Mouse (Mus musculus) small intestine, adult 2 months (tissue): Measurements from ENCODE around the gene Fscn1. TPM values are rescaled to one million over a fixed set of nuclear protein-coding genes. Genes with fewer than 3 reads are reported as not detected.

Experiments used
- H3K27ac ChIP-seq: fragments of 200-500 bp; 2 replicates; pipeline ENCODE4 v1.5.1; 2012; ENCODE audit warnings: low read depth, low read length, control low read depth, inconsistent platforms; ENCODE audit not compliant: insufficient read depth
- H3K27me3 ChIP-seq: fragments of 200-500 bp; 2 replicates; pipeline ENCODE4 v1.6.1; 2012; ENCODE audit warnings: mild to moderate bottlenecking, moderate library complexity, low read length, inconsistent platforms; ENCODE audit not compliant: control insufficient read depth, insufficient read depth
- H3K36me3 ChIP-seq: fragments of 200-500 bp; 2 replicates; pipeline ENCODE4 v1.6.1; 2012; ENCODE audit warnings: mild to moderate bottlenecking, low read length, control low read depth, inconsistent platforms; ENCODE audit not compliant: control insufficient read depth, insufficient read depth
- H3K4me1 ChIP-seq: fragments of 200-500 bp; 2 replicates; pipeline ENCODE4 v1.6.1; 2012; ENCODE audit warnings: low read length, inconsistent platforms, mixed read lengths; ENCODE audit not compliant: control insufficient read depth, insufficient read depth, insufficient read length
- H3K4me3 ChIP-seq: fragments of 200-500 bp; 2 replicates; pipeline ENCODE4 v1.5.1; 2012; ENCODE audit warnings: low read depth, mild to moderate bottlenecking, control low read depth, inconsistent platforms, low read length, moderate library complexity
- CTCF ChIP-seq: fragments of 200-500 bp; IDR thresholded peaks from 2 replicates; pipeline ENCODE4 v1.5.1; 2012; ENCODE audit warnings: low read depth, mild to moderate bottlenecking, control low read depth, inconsistent platforms, low read length, moderate library complexity, mixed read lengths; ENCODE audit not compliant: insufficient replicate concordance, insufficient read length; ENCODE audit errors: extremely low read depth
- POLR2A ChIP-seq: fragments of 200-500 bp; IDR thresholded peaks from 2 replicates; pipeline ENCODE4 v1.6.1; 2012; ENCODE audit warnings: low read depth, mild to moderate bottlenecking, control low read depth, inconsistent platforms, low read length, moderate library complexity
- WGBS: fragments of 180-500 bp; shearing (Covaris S2); methylation state at CpG from one replicate; pipeline ENCODE4 v1.1.7; 2018; 5-methylcytosine and 5-hydroxymethylcytosine counted together
- polyA plus RNA-seq: library from polyadenylated mRNA; depleted of rRNA; stranded (reverse); fragments of >200 nt; gene quantifications from 2 replicates; pipeline ENCODE4 v1.2.3, GENCODE M21; 2012

The Fscn1 gene
- polyA plus RNA-seq, 1 experiment, result 15.0 TPM

DNA sequence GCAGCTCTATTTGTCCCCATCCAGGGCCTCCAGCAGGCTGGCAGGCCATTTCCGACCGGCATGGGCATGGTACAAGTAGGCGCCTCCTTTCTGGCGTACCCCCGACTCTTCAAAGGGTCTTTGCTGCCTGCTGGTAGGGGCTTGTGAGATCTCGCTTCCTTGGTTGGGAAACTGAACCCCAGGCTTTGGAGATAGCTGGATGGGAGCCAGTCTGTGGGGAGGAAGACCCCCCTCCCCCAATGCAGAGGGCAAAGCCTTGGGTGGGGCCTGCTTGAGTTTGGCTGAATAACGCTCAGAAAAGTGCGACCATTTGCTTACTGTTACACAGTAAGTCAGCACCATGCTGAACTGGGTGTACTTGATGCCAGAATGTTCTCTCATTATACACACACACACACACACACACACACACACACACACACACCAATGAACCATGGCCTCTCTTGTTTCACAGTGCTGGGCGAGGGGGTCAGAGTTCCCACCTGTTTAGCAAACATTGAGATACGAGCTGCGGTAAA, 2.4 kb downstream of the Fscn1 start:
- TF ChIP-seq POLR2A, result no peak
- TF ChIP-seq CTCF, result no peak
- Histone ChIP-seq H3K4me1 (peaks cover 13% of the 10 kb centered on the region), H3K4me3 (peak overlapping the region; percentile 60), H3K27ac (peak overlapping the region; percentile 4; the same call in 1 of the 2 replicates), H3K27me3 (peaks cover 37% of the 10 kb centered on the region), H3K36me3 (no peaks in the 10 kb centered on the region)
- 16% methylated on average over 11 of the region's 11 CpGs for WGBS

DNA sequence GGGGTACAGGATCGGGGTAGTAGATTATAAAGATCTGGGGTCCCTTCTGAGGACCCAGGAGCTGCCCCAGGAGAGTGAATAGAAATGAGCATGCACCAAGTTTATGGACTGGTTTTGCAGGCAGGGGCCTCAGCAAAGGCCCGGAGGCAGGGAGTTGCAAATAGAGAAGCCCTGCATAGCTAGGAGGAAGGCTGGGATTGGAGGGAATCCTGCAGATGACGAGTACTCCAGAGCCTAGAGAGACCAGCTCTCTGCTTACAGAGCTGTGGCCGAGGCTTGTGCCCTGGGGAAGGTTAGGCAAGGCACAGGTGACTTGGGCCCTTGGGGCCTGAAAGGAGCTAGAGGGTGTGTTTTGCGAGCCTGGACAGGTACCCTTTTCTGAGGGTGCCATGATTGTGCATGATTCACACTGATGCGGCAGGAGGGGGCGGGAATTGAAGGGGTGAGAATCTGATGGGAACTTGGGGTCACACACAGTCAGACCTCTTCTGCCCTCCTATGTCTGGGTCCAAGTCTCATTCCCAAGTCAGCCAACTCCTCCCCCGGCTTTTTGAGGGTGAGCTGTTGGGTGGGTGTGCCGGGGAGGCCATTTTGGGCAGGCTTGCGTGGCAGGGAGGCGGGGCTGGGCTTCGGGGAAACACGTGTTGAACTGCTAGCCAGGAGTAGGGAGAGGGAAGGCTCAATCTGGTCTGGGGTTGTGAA, 3.0 kb downstream of the Fscn1 start:
- H3K36me3 ChIP-seq, result no peaks in the 10 kb centered on the region
- peaks cover 13% of the 10 kb centered on the region for H3K4me1 ChIP-seq
- peaks cover 37% of the 10 kb centered on the region for H3K27me3 ChIP-seq
- TF ChIP-seq POLR2A, result no peak
- TF ChIP-seq CTCF, result no peak
- no peak overlapping the region for H3K27ac ChIP-seq
- WGBS, result 15% methylated on average over 13 of the region's 13 CpGs
- H3K4me3 ChIP-seq, result peak overlapping the region; percentile 39

DNA sequence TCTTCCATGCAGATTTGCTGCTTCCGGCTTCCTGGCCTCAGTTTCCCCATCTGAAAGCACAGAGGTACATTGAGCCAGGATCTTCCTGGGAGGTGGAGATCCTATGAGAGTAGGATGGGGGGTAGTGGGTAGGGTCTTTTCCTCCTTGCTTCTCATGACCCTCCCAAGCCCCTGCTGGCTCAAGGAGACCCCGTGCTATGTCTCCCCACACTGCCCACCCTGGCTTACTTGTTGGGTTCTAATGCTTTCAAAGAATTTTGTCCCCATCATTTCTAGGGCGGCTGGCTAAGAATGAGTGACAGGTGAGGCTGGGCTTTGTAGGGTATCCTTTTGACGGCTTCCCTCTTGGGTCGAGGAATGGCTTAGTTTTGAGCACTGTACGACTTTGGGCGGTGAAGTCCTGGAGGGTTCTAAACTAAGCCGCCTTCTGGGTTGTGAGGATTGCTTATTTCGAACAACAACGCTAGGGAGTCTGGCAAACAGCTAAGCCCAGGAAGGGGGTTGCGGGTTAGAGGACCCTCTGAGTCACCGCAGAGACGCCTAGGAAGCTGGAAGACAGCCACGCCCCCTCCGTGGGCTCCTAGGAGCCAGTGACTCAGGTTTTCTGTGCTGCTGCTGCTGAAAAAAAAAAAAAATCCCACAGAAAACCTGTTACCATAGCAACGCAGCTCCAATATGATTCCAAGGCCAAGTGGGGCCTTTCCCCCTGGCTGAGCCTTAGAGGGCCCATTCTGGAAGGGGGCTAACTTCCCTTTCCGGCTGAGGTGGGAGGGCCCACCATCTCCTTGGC, 3.8 kb downstream of the Fscn1 start:
- H3K36me3 ChIP-seq, result no peaks in the 10 kb centered on the region
- H3K4me3 ChIP-seq, result no peak overlapping the region; the same call in 1 of the 2 replicates
- peaks cover 13% of the 10 kb centered on the region for H3K4me1 ChIP-seq
- H3K27me3 ChIP-seq, result peaks cover 37% of the 10 kb centered on the region
- TF ChIP-seq POLR2A, result no peak
- no peak for TF ChIP-seq CTCF
- H3K27ac ChIP-seq, result no peak overlapping the region
- 41% methylated on average over 17 of the region's 17 CpGs for WGBS

DNA sequence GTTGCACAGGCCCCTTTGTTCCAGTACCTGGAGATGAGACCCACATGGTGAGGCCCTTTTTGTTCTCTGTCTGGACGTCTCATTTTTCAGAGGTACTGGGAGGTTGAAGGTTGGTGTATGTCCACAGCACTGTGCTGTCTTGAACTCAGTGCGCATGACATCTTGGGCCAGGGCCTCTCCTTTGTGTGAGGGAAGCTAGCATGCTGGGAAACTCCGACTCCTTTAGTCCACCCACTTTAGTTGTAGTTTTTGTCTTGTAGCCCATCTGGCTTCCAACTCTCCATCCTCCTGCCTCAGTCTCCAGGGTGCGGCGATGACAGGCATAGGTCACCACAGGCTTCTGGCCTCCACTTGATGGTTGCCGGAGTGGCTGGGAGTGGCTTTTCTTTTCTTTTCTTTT, 4.5 kb downstream of the Fscn1 start:
- 84% methylated on average over 6 of the region's 6 CpGs for WGBS

DNA sequence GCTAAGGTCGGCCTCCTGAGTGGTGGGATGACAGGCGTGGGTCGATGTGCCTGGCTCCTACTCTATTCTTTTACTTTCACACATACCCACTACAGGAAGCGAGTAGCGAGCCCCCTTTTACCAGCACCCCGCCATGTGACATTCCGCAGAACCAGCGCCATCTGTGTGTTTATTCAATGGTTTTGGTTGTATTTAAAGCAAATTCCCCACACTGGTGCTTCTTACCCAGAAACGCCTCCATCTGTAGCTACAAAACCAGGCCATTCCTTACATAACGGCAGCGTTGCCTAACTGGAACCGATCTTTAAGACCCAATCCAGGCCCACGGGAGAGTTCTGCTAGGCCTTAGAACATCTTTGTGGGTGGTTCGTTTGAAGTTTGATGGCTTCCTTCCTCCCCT, 8.3 kb downstream of the Fscn1 start:
- no peak overlapping the region for H3K27ac ChIP-seq
- no peaks in the 10 kb centered on the region for H3K27me3 ChIP-seq
- WGBS, result 88% methylated on average over 14 of the region's 14 CpGs
- no peak overlapping the region for H3K4me3 ChIP-seq
- TF ChIP-seq CTCF (no peak), POLR2A (no peak)
- no peaks in the 10 kb centered on the region for H3K4me1 ChIP-seq
- no peaks in the 10 kb centered on the region for H3K36me3 ChIP-seq

More for the DNA sequence above, 4.5 kb downstream of the Fscn1 start:
- Histone ChIP-seq H3K27ac (no peak overlapping the region), H3K4me3 (no peak overlapping the region), H3K27me3 (peaks cover 36% of the 10 kb centered on the region), H3K36me3 (no peaks in the 10 kb centered on the region), H3K4me1 (peaks cover 13% of the 10 kb centered on the region)
- TF ChIP-seq CTCF, result no peak
- no peak for TF ChIP-seq POLR2A

DNA sequence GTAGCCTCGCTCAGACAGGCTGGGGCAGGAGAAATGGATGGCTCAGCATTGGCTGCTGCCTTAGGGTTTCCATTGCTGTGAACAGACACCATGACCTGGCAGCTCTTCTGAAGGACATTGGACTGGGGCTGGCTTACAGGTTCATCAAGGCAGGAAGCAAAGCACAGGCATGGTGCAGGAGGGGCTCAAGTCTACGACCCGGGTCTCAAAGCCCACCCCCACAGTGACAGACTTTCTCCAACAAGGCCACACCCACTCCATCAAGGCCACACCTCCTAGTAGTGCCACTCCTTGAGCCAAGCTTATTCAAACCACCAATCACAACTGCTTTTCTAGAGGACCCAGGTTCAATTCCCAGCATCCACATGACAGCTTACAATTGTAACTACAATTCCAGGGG, 13.8 kb downstream of the Fscn1 start:
- TF ChIP-seq CTCF, result no peak
- no peak for TF ChIP-seq POLR2A
- 43% methylated on average over 3 of the region's 3 CpGs for WGBS
- no peaks in the 10 kb centered on the region for H3K27me3 ChIP-seq

DNA sequence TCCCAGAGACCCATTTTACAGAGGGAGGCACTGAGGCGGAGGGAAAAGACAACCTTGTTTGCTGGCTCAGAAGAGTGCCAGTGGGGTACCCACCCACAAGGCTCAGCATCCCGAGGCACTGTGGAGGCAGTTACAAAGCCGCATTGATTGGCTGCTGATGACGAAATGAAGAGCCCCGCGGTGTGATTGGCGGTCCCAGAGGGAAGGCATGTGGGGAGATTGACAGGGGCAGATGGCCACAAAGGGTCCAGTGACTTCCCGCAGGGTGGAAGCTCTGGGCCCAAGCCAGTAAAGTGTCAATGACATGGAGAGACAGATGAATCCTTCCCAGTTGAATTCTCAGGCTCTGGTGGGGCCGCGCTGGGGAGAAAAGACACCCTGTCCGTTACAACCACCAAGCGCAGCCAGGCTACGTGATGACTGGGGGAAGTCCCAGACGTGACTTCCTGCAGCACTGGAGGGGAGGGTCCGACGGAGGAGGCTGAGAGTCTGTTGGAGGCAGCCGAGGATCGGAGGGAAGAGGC, 14.5 kb downstream of the Fscn1 start:
- H3K27ac ChIP-seq, result no peak overlapping the region
- 23% methylated on average over 18 of the region's 18 CpGs for WGBS
- no peaks in the 10 kb centered on the region for H3K36me3 ChIP-seq
- H3K27me3 ChIP-seq, result no peaks in the 10 kb centered on the region
- H3K4me1 ChIP-seq, result no peaks in the 10 kb centered on the region
- TF ChIP-seq CTCF (no peak), POLR2A (no peak)
- no peak overlapping the region for H3K4me3 ChIP-seq

More for the DNA sequence above, 13.8 kb downstream of the Fscn1 start:
- Histone ChIP-seq H3K4me3 (no peak overlapping the region), H3K4me1 (no peaks in the 10 kb centered on the region), H3K36me3 (no peaks in the 10 kb centered on the region), H3K27ac (no peak overlapping the region)
